Mouse (Mus musculus) heart, embryonic 14.5 days (tissue): Measurements from ENCODE around the gene H2-T22. TPM values are rescaled to one million over a fixed set of nuclear protein-coding genes. Genes with fewer than 3 reads are reported as not detected.

Experiments used
- ATAC-seq: fragments of 200-750 bp; cut with Nextera tagmentation; 2 replicates; pipeline ENCODE4 v1.8.0; 2017; ENCODE audit warnings: low read depth, moderate TSS enrichment; ENCODE audit not compliant: insufficient number of reproducible peaks, insufficient read depth, low FRiP score
- H3K27ac ChIP-seq, 2 experiments: fragments of 200-500 bp in 1 of 2; fragments of 300-500 bp in 1 of 2; sonication (generic) in 1 of 2; replicated peaks in 1 of 2; 2 replicates each; pipeline ENCODE4 v1.5.1; 2012 to 2014; ENCODE audit warnings: low read depth in 2 of 2, low read length in 2 of 2, control low read depth in 1 of 2, mild to moderate bottlenecking in 1 of 2, mixed read lengths in 1 of 2; ENCODE audit not compliant: control insufficient read depth in 1 of 2, insufficient read depth in 1 of 2
- H3K27me3 ChIP-seq: fragments of 300-500 bp; sonication (generic); 2 replicates; pipeline ENCODE4 v1.6.1; 2014; ENCODE audit warnings: mild to moderate bottlenecking, low read length, control low read depth; ENCODE audit not compliant: control insufficient read depth, insufficient read depth
- H3K36me3 ChIP-seq: fragments of 300-500 bp; sonication (generic); 2 replicates; pipeline ENCODE4 v1.6.1; 2014; ENCODE audit warnings: mild to moderate bottlenecking, control low read depth, low read length, mixed read lengths; ENCODE audit not compliant: control insufficient read depth, insufficient read depth
- H3K4me1 ChIP-seq, 2 experiments: fragments of 200-500 bp in 1 of 2; fragments of 300-500 bp in 1 of 2; sonication (generic) in 1 of 2; 2 replicates each; pipeline ENCODE4 v1.6.1; 2012 to 2014; ENCODE audit warnings: low read length in 2 of 2, control low read depth in 1 of 2, mixed read lengths in 1 of 2; ENCODE audit not compliant: control insufficient read depth in 2 of 2, insufficient read depth in 2 of 2
- H3K4me2 ChIP-seq: fragments of 300-500 bp; sonication (generic); 2 replicates; pipeline ENCODE4 v1.6.1; 2014; ENCODE audit warnings: mild to moderate bottlenecking, low read length
- H3K4me3 ChIP-seq, 2 experiments: fragments of 200-500 bp in 1 of 2; fragments of 300-500 bp in 1 of 2; sonication (generic) in 1 of 2; 2 replicates each; pipeline ENCODE4 v1.5.1; 2012 to 2014; ENCODE audit warnings: low read length in 2 of 2, mild to moderate bottlenecking in 2 of 2, control low read depth in 1 of 2, low read depth in 1 of 2, moderate library complexity in 1 of 2; ENCODE audit not compliant: control insufficient read depth in 1 of 2, insufficient read depth in 1 of 2
- H3K9ac ChIP-seq: fragments of 300-500 bp; sonication (generic); 2 replicates; pipeline ENCODE4 v1.6.1; 2014; ENCODE audit warnings: mild to moderate bottlenecking, low read length
- H3K9me3 ChIP-seq: fragments of 300-500 bp; sonication (generic); 2 replicates; pipeline ENCODE4 v1.6.1; 2016; ENCODE audit warnings: low read length, control low read depth; ENCODE audit not compliant: control insufficient read depth
- WGBS: fragments of 180-500 bp; shearing (Covaris S2); extraction: QIAGEN DNeasy Blood & Tissue Kit; methylation state at CpG from one replicate; pipeline ENCODE4 v1.1.7; 2014; 5-methylcytosine and 5-hydroxymethylcytosine counted together
- polyA plus RNA-seq: library from polyadenylated mRNA; unstranded; fragments of >200 nt; fragmentation: Nextera tagmentation; extraction: Ambion mirVana; gene quantifications from 2 replicates; pipeline ENCODE4 v1.2.1, GENCODE M21; 2014

The H2-T22 gene
- polyA plus RNA-seq, 1 experiment from 2014 or later: 7.4 TPM

DNA sequence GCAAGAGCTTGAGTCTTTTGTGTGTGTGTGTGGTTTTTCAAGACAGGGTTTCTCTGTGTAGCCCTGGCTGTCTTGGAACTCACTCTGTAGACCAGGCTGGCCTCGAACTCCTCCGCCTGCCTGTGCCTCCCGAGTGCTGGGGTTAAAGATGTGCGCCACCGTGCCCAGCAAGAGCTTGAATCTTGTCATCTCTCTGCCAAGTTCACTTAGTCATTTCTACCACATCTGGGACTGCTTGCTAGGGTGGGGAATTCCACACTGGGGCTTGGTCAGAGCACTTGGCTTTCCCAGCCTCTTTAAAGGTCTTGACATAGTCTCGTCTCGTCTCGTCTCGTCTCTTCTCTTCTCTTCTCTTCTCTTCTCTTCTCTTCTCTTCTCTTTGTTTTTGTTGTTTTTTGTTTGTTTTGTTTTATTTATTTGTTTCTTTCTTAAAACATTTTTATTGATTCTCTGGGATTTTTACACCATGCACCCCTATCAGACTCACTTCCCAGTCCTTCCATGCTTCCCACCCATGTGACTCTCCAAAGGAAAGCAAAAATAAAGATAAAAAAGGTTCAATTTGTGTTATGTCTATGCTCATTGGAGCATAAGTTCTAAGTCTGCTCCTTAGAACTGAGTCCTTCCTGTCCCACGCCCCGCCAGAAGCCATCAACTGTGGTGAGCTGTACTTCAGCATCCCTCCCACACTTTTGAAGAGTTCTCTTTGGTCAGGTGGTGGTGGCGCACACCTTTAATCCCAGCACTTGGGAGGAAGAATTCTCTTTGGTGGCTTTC lies 41.2 kb downstream of the H2-T22 start:
- Histone ChIP-seq H3K4me1 (peaks cover 0 to 6% of the 10 kb centered on the region in 2 experiments; a peak in 2 of 4 replicates), H3K9ac (no peak overlapping the region), H3K4me3 (no peak overlapping the region), H3K9me3 (no peaks in the 10 kb centered on the region), H3K27ac (no peak overlapping the region), H3K36me3 (no peaks in the 10 kb centered on the region), H3K27me3 (no peaks in the 10 kb centered on the region), H3K4me2 (no peak overlapping the region)
- ATAC-seq: no peak
- WGBS: 93% methylated on average over 12 of the region's 12 CpGs

GRCm38 (mm10) chr17:36000349-36000748 lies 42.2 kb downstream of the H2-T22 start:
- WGBS: 88% methylated on average over 4 of the region's 4 CpGs
- Histone ChIP-seq H3K27ac (no peak overlapping the region), H3K9me3 (no peaks in the 10 kb centered on the region), H3K36me3 (no peaks in the 10 kb centered on the region), H3K4me2 (no peak overlapping the region), H3K4me3 (no peak overlapping the region), H3K27me3 (no peaks in the 10 kb centered on the region), H3K9ac (no peak overlapping the region), H3K4me1 (peaks cover 0 to 10% of the 10 kb centered on the region in 2 experiments; a peak in 3 of 4 replicates)
- ATAC-seq: no peak

DNA sequence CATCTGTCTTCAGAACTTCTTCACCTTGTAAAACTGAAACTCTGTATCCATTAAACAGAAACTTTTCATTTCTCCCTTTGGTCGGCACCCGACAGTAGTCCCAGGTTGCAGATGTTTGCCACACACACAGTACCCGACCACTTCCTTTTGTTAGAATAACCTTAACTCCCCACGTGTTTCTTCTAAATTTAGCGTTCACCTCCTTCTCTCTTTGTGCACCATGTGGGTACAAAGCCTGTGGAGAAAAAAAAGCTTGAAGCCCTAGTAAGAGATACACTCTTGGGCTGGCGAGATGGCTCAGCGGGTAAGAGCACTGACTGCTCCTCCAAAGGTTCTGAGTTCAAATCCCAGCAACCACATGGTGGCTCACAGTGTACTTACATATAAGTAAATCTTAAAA lies 43.2 kb downstream of the H2-T22 start:
- no peak overlapping the region for H3K4me3 ChIP-seq
- no peak overlapping the region for H3K9ac ChIP-seq
- WGBS: 54% methylated on average over 7 of the region's 7 CpGs
- no peak overlapping the region for H3K27ac ChIP-seq
- H3K9me3 ChIP-seq: no peaks in the 10 kb centered on the region
- peaks cover 0 to 14% of the 10 kb centered on the region in 2 experiments; a peak in 3 of 4 replicates for H3K4me1 ChIP-seq
- no peak for ATAC-seq
- H3K36me3 ChIP-seq: no peaks in the 10 kb centered on the region
- no peaks in the 10 kb centered on the region for H3K27me3 ChIP-seq
- no peak overlapping the region for H3K4me2 ChIP-seq

- H3K9ac ChIP-seq: no peak overlapping the region
- no peaks in the 10 kb centered on the region for H3K9me3 ChIP-seq
- no peak overlapping the region for H3K27ac ChIP-seq
- H3K4me2 ChIP-seq: no peak overlapping the region
- no peaks in the 10 kb centered on the region for H3K27me3 ChIP-seq
- H3K4me3 ChIP-seq: no peak overlapping the region
- no peaks in the 10 kb centered on the region for H3K36me3 ChIP-seq
- WGBS: 73% methylated on average over 6 of the region's 6 CpGs
- peaks cover 0 to 14% of the 10 kb centered on the region in 2 experiments; a peak in 3 of 4 replicates for H3K4me1 ChIP-seq
- no peak for ATAC-seq
These were observed 43.8 kb downstream of the H2-T22 start for GRCm38 (mm10) chr17:35998545-35999305.

DNA sequence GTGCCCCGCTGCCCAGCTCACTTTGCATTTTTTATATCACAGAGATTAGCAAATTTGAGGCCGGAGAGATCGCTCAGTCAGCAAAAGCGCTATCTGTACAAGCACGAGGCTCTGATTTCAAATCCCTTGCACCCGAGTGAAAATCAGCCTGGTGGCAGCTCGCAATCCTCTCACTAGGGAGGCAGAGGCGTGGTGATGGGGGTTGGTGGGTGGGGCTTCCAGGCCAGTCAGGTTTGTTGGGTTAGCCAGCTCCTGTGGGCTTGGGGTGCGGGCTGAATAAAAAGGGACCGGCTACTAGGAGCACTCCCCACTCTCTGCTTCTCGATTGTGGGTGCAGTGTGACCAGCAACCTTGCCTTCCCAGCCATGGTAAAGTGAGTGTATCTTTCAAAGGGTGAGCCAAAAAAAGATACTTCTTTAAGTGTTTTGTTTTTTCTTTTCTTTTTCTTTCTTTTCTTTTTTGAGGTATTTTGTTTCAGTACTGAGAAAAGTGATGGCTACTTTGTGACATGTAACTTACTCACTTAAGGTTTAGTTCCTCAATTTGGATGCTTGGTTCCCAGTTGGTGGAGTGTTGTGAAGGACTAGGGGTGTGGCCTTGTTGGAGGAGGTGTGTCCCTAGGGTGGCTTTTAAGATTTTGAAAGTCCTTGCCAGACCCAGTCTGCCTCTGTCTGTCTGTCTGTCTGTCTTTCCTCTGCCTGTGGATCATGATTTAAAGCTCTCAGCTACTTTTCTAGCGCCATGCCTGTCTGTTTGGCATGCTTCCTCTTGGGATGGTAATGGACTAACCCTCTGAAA lies 44.6 kb downstream of the H2-T22 start:
- H3K9ac ChIP-seq: no peak overlapping the region; the same call in 1 of the 2 replicates
- ATAC-seq: no peak
- H3K27me3 ChIP-seq: no peaks in the 10 kb centered on the region
- H3K4me3 ChIP-seq: no peak overlapping the region
- H3K9me3 ChIP-seq: no peaks in the 10 kb centered on the region
- H3K4me2 ChIP-seq: 0 out of 2 replicates have a peak overlapping the region, but pooled peaks have one; percentile 16
- WGBS: 62% methylated on average over 12 of the region's 12 CpGs
- no peaks in the 10 kb centered on the region for H3K36me3 ChIP-seq
- peaks cover 0 to 14% of the 10 kb centered on the region in 2 experiments; a peak in 3 of 4 replicates for H3K4me1 ChIP-seq
- no peak overlapping the region for H3K27ac ChIP-seq

DNA sequence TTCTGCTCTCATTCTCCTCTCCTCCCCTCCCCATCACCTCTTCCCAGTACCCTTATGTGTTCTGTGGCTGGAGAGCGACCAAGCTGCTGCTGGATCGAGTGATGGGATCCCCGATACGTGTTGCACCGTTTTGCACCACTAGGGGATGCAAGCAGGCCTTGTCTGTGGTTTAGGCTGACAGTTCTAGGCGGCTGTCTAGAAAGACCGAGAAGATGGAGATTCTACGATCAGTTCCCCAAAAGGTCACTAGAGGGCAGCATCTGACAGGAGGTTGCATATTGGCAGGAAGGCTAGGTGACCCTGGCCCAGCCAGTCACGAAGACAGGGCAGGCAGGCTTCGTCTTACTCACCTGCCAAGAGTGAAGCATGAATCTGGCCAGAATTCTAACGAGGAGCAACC lies 45.6 kb downstream of the H2-T22 start:
- peak; percentile 38 for ATAC-seq
- Histone ChIP-seq H3K27me3 (no peaks in the 10 kb centered on the region), H3K27ac (no peak overlapping the region), H3K36me3 (no peaks in the 10 kb centered on the region), H3K9me3 (no peaks in the 10 kb centered on the region), H3K4me1 (peaks cover 0 to 14% of the 10 kb centered on the region in 2 experiments; a peak in 3 of 4 replicates), H3K4me2 (no peak overlapping the region), H3K4me3 (no peak overlapping the region), H3K9ac (no peak overlapping the region)
- WGBS: 4% methylated on average over 11 of the region's 11 CpGs

DNA sequence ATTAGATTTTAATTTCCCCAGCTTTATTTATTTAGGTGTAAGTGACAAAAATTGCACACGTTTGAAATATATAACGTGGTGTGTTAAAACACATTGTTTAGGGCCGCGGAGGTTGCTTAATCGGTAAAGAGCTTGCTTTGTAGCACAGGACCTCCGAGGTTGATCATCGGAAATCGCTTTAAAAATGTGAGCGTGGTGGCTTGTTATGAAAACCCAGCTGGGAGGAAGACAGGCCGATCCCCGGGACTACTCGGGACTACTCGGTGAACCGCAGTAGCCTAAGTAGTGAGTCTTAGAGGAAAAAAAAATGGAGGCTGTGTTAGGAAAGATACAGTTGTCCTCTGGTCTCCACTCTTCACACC lies 47.7 kb downstream of the H2-T22 start:
- ATAC-seq: no peak
- H3K27ac ChIP-seq: peak overlapping the region in 1 of 2 experiments; percentile 46; a peak in 1 of 4 replicates
- H3K4me1 ChIP-seq: peaks cover 0 to 14% of the 10 kb centered on the region in 2 experiments; a peak in 3 of 4 replicates
- H3K4me3 ChIP-seq: peak overlapping the region; percentile 51 to 61
- no peaks in the 10 kb centered on the region for H3K27me3 ChIP-seq
- peak overlapping the region; percentile 78 for H3K9ac ChIP-seq
- H3K9me3 ChIP-seq: no peaks in the 10 kb centered on the region
- 3% methylated on average over 14 of the region's 14 CpGs for WGBS
- peaks cover 2% of the 10 kb centered on the region; the same call in 1 of the 2 replicates for H3K36me3 ChIP-seq
- H3K4me2 ChIP-seq: peak overlapping the region; percentile 78
